Mouse (Mus musculus) spleen, adult 2 months (tissue): ENCODE measurements around the gene Tmem132d. TPM values are rescaled to one million over a fixed set of nuclear protein-coding genes. Genes with fewer than 3 reads are reported as not detected.

Experiments used
- DNase-seq, 2 experiments: peaks; one replicate each; pipeline versions ENCODE4 v3.0.0 to v3.0.0-alpha.2; 2012 to 2021; ENCODE audit warnings: low spot score in 2 of 2, low read depth in 1 of 2
- H3K27ac ChIP-seq: fragments of 200-500 bp; 2 replicates; pipeline ENCODE4 v1.5.1; 2012; ENCODE audit warnings: low read length, inconsistent platforms; ENCODE audit not compliant: insufficient read depth
- H3K27me3 ChIP-seq: fragments of 200-500 bp; 2 replicates; pipeline ENCODE4 v1.6.1; 2012; ENCODE audit warnings: mild to moderate bottlenecking, moderate library complexity, low read length, inconsistent platforms; ENCODE audit not compliant: control insufficient read depth, insufficient read depth
- H3K36me3 ChIP-seq: fragments of 200-500 bp; 2 replicates; pipeline ENCODE4 v1.6.1; 2012; ENCODE audit warnings: mild to moderate bottlenecking, low read length, inconsistent platforms; ENCODE audit not compliant: control insufficient read depth, insufficient read depth
- H3K4me1 ChIP-seq: fragments of 200-500 bp; 2 replicates; pipeline ENCODE4 v1.6.1; 2011; ENCODE audit warnings: inconsistent platforms; ENCODE audit not compliant: control insufficient read depth, insufficient read depth, insufficient read length
- H3K4me3 ChIP-seq: fragments of 200-500 bp; 2 replicates; pipeline ENCODE4 v1.5.1; 2011; ENCODE audit warnings: mild to moderate bottlenecking, inconsistent platforms; ENCODE audit not compliant: insufficient read depth, insufficient read length; ENCODE audit errors: extremely low read depth
- CTCF ChIP-seq: fragments of 200-500 bp; IDR thresholded peaks from 2 replicates; pipeline ENCODE4 v1.5.1; 2011; ENCODE audit warnings: mild to moderate bottlenecking, inconsistent platforms; ENCODE audit not compliant: insufficient read depth, insufficient read length, insufficient replicate concordance; ENCODE audit errors: extremely low read depth
- POLR2A ChIP-seq: fragments of 200-500 bp; IDR thresholded peaks from 2 replicates; pipeline ENCODE4 v1.6.1; 2011; ENCODE audit warnings: low read depth, low read length, inconsistent platforms
- WGBS: fragments of 180-500 bp; shearing (Covaris S2); methylation state at CpG from one replicate; pipeline ENCODE4 v1.1.7; 2018; 5-methylcytosine and 5-hydroxymethylcytosine counted together
- polyA plus RNA-seq: library from polyadenylated mRNA; depleted of rRNA; stranded (reverse); fragments of >200 nt; gene quantifications from 2 replicates; pipeline ENCODE4 v1.2.3, GENCODE M21; 2012; rRNA removed

Gene Tmem132d
- polyA plus RNA-seq, result not detected in 2 replicates

DNA sequence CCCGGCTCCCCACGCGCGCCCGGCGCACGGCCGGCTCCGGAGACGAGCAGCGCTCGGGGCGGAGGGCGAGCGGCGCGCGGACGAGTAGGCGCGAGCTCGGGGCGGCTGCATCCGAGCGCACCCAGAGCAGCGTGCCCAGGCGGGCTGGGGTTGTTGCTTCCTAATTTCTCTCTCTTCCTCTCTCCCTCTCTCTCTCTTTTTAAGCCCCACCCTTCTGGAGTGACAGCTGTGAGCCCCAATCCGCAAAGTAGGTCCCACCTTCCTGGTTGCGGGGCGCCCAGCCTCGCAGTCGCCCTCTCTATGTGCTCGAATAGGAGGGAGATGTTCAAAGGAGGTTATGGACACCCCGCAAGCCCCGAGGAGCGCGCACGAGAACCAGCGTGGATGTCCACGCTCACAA lies at the start of gene Tmem132d:
Tmem132d (minus strand) TSS at position 162 of the 400 bp plus-strand sequence.
- no peak for DNase-seq
- TF ChIP-seq CTCF (no peak), POLR2A (no peak)
- Histone ChIP-seq H3K27ac (no peak within 1 kb of the TSS), H3K27me3 (no peaks in the 10 kb centered on the region), H3K36me3 (no peaks in the 10 kb centered on the region), H3K4me1 (no peaks in the 10 kb centered on the region), H3K4me3 (no peak within 1 kb of the TSS)
- 9% methylated on average over 40 of the region's 40 CpGs for WGBS

DNA sequence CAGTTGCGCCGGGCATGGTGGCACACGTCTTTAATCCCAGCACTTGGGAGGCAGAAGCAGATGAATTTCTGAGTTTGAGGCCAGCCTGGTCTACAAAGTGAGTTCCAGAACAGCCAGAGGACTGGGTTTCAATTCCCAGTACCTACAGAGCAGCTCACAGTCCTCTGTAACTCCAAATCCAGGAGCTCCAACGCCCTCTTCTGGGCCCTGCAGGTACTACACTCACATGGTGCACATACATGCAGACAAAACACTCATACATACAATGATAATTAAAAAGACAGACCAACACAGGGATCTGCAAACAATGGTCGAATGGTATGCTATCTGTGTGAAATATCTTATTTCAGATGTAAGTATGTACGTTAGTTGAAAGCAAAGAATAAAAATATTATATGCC lies 47.9 kb upstream of the Tmem132d start:
- TF ChIP-seq POLR2A (no peak), CTCF (no peak)
- Histone ChIP-seq H3K4me3 (no peak overlapping the region), H3K4me1 (no peaks in the 10 kb centered on the region), H3K27me3 (no peaks in the 10 kb centered on the region), H3K27ac (no peak overlapping the region), H3K36me3 (no peaks in the 10 kb centered on the region)
- DNase-seq, result no peak
- 74% methylated on average over 6 of the region's 6 CpGs for WGBS

- DNase-seq, result no peak
- Histone ChIP-seq H3K4me1 (no peaks in the 10 kb centered on the region), H3K27ac (no peak overlapping the region), H3K4me3 (no peak overlapping the region), H3K27me3 (no peaks in the 10 kb centered on the region), H3K36me3 (no peaks in the 10 kb centered on the region)
- WGBS, result 60% methylated on average over 8 of the region's 8 CpGs
- TF ChIP-seq CTCF, result no peak
Observed at GRCm38 (mm10) chr5:128475372-128475771, 42.5 kb upstream of the Tmem132d start.

- Histone ChIP-seq H3K27me3 (no peaks in the 10 kb centered on the region), H3K27ac (no peak overlapping the region), H3K4me3 (no peak overlapping the region), H3K36me3 (no peaks in the 10 kb centered on the region), H3K4me1 (no peaks in the 10 kb centered on the region)
- WGBS, result 76% methylated on average over 14 of the region's 14 CpGs
- TF ChIP-seq CTCF (no peak), POLR2A (no peak)
- no peak for DNase-seq
Observed at GRCm38 (mm10) chr5:128469812-128470211, 36.9 kb upstream of the Tmem132d start.

DNA sequence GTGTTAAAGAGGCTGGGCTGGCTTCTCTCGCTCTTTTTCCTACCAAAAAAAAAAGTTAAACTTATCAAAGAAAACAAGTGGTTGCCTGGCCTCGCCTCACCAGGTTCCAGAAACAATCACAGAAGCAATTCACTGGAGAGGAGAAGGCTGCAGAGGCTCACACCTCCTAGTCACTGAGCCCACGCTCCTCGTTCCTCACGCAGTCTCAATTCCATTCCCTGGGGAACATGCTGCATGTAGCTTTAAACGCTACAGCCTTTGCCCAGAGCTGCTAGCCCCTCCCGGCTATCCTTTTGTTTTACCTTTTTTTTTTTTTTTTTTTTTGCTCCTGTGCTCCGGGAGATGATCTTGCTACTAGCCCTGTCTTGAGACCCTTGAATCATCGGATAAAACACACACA lies 31.6 kb upstream of the Tmem132d start:
- no peak for TF ChIP-seq POLR2A
- no peak for DNase-seq
- no peaks in the 10 kb centered on the region for H3K36me3 ChIP-seq
- H3K4me1 ChIP-seq, result no peaks in the 10 kb centered on the region
- 20% methylated on average over 9 of the region's 9 CpGs for WGBS
- H3K4me3 ChIP-seq, result no peak overlapping the region
- no peak overlapping the region for H3K27ac ChIP-seq
- H3K27me3 ChIP-seq, result no peaks in the 10 kb centered on the region

DNA sequence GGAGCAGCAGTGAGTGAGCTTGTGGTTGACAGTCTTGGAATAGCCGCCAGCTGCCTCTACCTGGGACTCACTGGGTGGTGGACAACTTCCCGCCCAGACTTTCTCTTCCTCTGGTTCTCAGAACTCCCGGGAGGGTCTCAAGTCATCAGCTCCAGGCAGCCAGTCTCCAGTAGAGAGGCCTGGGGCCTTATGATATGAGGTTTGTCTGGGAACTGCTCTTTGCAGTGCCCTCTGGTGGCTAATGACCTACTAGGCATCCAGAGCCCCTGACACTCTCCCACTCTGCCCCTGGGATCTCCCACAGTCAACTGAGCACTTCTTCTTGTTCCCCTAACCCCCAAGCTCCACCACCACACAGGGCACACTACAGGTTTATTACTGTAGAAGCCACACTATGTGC lies 27.7 kb upstream of the Tmem132d start:
- no peak overlapping the region for H3K27ac ChIP-seq
- no peaks in the 10 kb centered on the region for H3K27me3 ChIP-seq
- 53% methylated on average over 3 of the region's 3 CpGs for WGBS
- no peaks in the 10 kb centered on the region for H3K4me1 ChIP-seq
- no peak for DNase-seq
- TF ChIP-seq CTCF (no peak), POLR2A (no peak)
- H3K4me3 ChIP-seq, result no peak overlapping the region
- H3K36me3 ChIP-seq, result no peaks in the 10 kb centered on the region

DNA sequence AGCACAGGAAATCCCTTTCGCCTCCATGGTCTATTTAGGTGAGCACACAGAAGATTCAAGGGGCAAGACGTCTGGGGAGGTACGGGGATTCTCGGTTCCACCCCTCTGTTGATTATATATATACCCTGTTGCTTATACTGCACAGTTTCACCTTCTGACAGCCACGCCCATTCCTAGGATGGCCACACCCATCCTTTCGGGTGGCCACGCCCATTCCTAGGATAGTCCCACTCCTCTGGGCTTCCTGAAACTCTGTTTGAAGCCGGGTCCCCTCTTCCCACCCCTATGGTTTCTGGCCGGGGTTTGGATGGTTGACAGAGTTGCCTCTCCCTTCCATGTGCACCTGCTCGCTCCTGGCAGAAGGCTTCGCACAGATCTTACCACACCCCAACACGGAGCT lies 22.9 kb upstream of the Tmem132d start:
- no peak overlapping the region for H3K27ac ChIP-seq
- no peaks in the 10 kb centered on the region for H3K27me3 ChIP-seq
- no peak overlapping the region for H3K4me3 ChIP-seq
- 73% methylated on average over 12 of the region's 12 CpGs for WGBS
- H3K36me3 ChIP-seq, result no peaks in the 10 kb centered on the region
- no peak for TF ChIP-seq CTCF
- TF ChIP-seq POLR2A, result no peak
- H3K4me1 ChIP-seq, result no peaks in the 10 kb centered on the region
- no peak for DNase-seq
